In genomic region chr4:125590241-125590919, GRCm38 (mm10) we compare ENCODE assay signal across 9 mouse cellular contexts.
DNase-seq lines count a peak whose midpoint lies in the region; ATAC-seq lines count a peak whose summit lies in the region.
"Had no signal": no experiment of that assay in that cellular context is flagged by ENCODE, and none has a peak within 500 bp of the region (broad histone marks: within the 10 kb centered on the region; RNA-seq: fewer than 3 reads in every experiment).

No protein-coding gene starts in this region.

- H3K27me3 ChIP-seq in kidney, embryonic 16.5 days (ENCODE audit: insufficient read depth, low read length): peaks cover 58% of the 10 kb centered on the region
- 0 out of 2 replicates have a peak, but pooled peaks cover 2% of the 10 kb centered on the region for H3K27me3 ChIP-seq in hindbrain, embryonic 16.5 days (replicated peaks; ENCODE audit: control insufficient read depth, insufficient read depth, low read length)
- H3K27me3 ChIP-seq in midbrain, embryonic 13.5 days: peaks cover 29% of the 10 kb centered on the region

- H3K4me1 ChIP-seq in kidney, embryonic 16.5 days (ENCODE audit: insufficient read depth, low read length): no peaks in the 10 kb centered on the region
- peaks cover 41% of the 10 kb centered on the region for H3K4me1 ChIP-seq in hindbrain, embryonic 16.5 days (ENCODE audit: control insufficient read depth, insufficient read depth, low read depth, low read length)
- peaks cover 83% of the 10 kb centered on the region for H3K4me1 ChIP-seq in midbrain, embryonic 13.5 days (replicated peaks)

- H3K27ac ChIP-seq in kidney, embryonic 16.5 days (ENCODE audit: low read length): no peak overlapping the region
- no peak overlapping the region for H3K27ac ChIP-seq in hindbrain, embryonic 16.5 days (ENCODE audit: low read depth, low read length)
- peak overlapping the region; percentile 39; the same call in 1 of the 2 replicates for H3K27ac ChIP-seq in midbrain, embryonic 13.5 days
- H3K27ac ChIP-seq: heart, embryonic 15.5 days had no signal

- H3K4me2 ChIP-seq in kidney, embryonic 16.5 days (replicated peaks; ENCODE audit: low read depth, low read length): no peak overlapping the region
- H3K4me2 ChIP-seq in hindbrain, embryonic 16.5 days (ENCODE audit: low read length): no peak overlapping the region
- no peak overlapping the region for H3K4me2 ChIP-seq in midbrain, embryonic 13.5 days (replicated peaks)
- H3K4me2 ChIP-seq: heart, embryonic 15.5 days had no signal

- H3K9me3 ChIP-seq in kidney, embryonic 16.5 days (ENCODE audit: low read length): no peaks in the 10 kb centered on the region
- H3K9me3 ChIP-seq in hindbrain, embryonic 16.5 days (ENCODE audit: control insufficient read depth, low read length): no peaks in the 10 kb centered on the region
- no peaks in the 10 kb centered on the region for H3K9me3 ChIP-seq in midbrain, embryonic 13.5 days
- H3K9me3 ChIP-seq: heart, embryonic 15.5 days had no signal

- no peaks in the 10 kb centered on the region for H3K36me3 ChIP-seq in kidney, embryonic 16.5 days (ENCODE audit: insufficient read depth, low read length)
- H3K36me3 ChIP-seq in hindbrain, embryonic 16.5 days (ENCODE audit: control insufficient read depth, insufficient read depth, low read length): no peaks in the 10 kb centered on the region
- H3K36me3 ChIP-seq in midbrain, embryonic 13.5 days: no peaks in the 10 kb centered on the region
- H3K36me3 ChIP-seq: heart, embryonic 15.5 days had no signal

- DNase-seq in kidney, adult 11 months: no peak
- DNase-seq in right cerebral cortex, postnatal 4 days: no peak
- DNase-seq in cerebellum, postnatal 14 days: no peak

- WGBS in kidney, embryonic 16.5 days: 4% methylated on average over 14 of the region's 14 CpGs
- 9% methylated on average over 14 of the region's 14 CpGs for WGBS in hindbrain, embryonic 16.5 days
- 14% methylated on average over 14 of the region's 14 CpGs for WGBS in midbrain, embryonic 13.5 days

- H3K9ac ChIP-seq in kidney, embryonic 16.5 days (replicated peaks; ENCODE audit: low read length): no peak overlapping the region
- peak overlapping the region; percentile 37; the same call in 1 of the 2 replicates for H3K9ac ChIP-seq in hindbrain, embryonic 16.5 days (ENCODE audit: low read depth, low read length)
- no peak overlapping the region; the same call in 1 of the 2 replicates for H3K9ac ChIP-seq in midbrain, embryonic 13.5 days (replicated peaks)
- H3K9ac ChIP-seq: heart, embryonic 15.5 days had no signal

- peak; percentile 59; the same call in 1 of the 2 replicates for ATAC-seq in kidney, embryonic 16.5 days (ENCODE audit: low FRiP score, low TSS enrichment)
- peak; percentile 74 for ATAC-seq in common myeloid progenitor, adult 5-6 weeks (replicated peaks; ENCODE audit: low read depth, poor library complexity, severe bottlenecking)
- ATAC-seq in hindbrain, embryonic 16.5 days: peak; percentile 32; the same call in 1 of the 2 replicates
- peak; percentile 48 for ATAC-seq in midbrain, embryonic 13.5 days
- ATAC-seq in frontal cortex, adult (ENCODE audit: low TSS enrichment): no peak

- H3K4me3 ChIP-seq in kidney, embryonic 16.5 days (ENCODE audit: low read length): no peak overlapping the region
- H3K4me3 ChIP-seq in hindbrain, embryonic 16.5 days (ENCODE audit: low read length): no peak overlapping the region
- H3K4me3 ChIP-seq in midbrain, embryonic 13.5 days (replicated peaks): no peak overlapping the region
- H3K4me3 ChIP-seq: heart, embryonic 15.5 days had no signal
